Mouse (Mus musculus) cerebellum, adult 9-10 months (tissue): ENCODE measurements at regions not wholly inside any gene's neighbourhood (a gene's known extent, or its start where the extent isn't known, plus 50 kb on each side); places are given as distances from the start of the nearest gene placed in this dataset.
A peak's percentile ranks its signal among the peaks of the same experiment; 100 is the strongest.

Source experiments
- DNase-seq: peaks from one replicate; pipeline ENCODE4 v3.0.0; 2022

DNA sequence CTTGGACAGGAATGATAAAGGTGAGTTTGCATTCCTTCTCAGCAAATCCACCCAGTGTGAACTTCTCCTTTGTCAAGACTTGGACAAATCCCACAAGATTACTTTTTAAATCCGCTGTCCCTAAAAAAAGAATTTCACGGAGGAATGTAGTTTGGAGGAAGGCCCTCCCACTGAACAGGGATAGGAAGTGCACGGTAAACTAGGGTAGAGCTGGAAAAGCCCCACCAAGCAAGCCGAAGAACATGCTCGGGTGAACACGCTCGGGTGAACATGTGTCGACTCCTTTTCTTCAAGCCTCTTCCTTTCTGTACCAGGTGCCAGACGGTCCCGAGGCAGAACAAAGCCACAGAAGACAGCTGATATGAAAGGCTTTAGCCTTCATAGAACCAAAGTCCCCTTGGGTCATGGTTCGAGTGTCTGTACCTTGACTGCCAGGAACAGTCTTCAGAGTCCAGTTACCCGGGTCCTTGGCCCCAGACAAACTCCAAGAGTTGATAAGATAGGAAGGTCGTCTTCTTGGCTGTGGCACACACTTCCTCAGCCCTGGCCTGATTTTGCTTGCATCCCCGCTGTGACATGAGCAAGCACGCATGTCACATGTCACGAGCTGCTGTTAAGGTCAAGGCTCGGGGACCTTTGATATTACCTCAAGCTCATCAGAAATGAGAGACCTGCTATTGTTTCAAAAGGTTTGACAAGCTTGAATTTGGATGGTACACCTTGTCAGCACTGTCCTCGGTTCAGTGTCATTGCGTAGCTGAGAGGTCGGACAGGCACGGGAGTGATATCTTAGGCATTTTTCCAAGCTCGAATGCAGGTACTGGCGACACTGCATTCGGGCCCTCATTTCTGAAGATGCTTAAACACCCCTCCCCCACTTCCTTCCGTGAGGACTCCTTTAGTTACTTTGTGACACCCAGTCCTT, 51.5 kb upstream of the Ryk start:
- DNase-seq: no peak

- DNase-seq: peak; percentile 87
Measured at GRCm38 (mm10) chr9:102784329-102785026, 50.2 kb upstream of the Ryk start.
